Mouse (Mus musculus) adrenal gland, adult 2 months (tissue): ENCODE measurements around the gene Dusp5. TPM values are rescaled to one million over a fixed set of nuclear protein-coding genes. Genes with fewer than 3 reads are reported as not detected.
"Not testable (repeated sequence)": the region's sequence is repeated elsewhere in the genome, so short reads cannot be mapped to it uniquely, and the experiment has no call there.

Experiments
- DNase-seq: peaks from one replicate; pipeline ENCODE4 v3.0.0; 2021
- polyA plus RNA-seq: library from polyadenylated mRNA; depleted of rRNA; stranded (reverse); fragments of >200 nt; gene quantifications from 2 replicates; pipeline ENCODE4 v1.2.3, GENCODE M21; 2012; rRNA removed
- total RNA-seq, 2 experiments: library from RNA; stranded (reverse); gene quantifications; 2 replicates each; pipeline ENCODE4 v1.2.3; 2021

Dusp5 gene
- total and polyA plus RNA-seq, 3 experiments = 4.5 to 15.3 (median 8.8) TPM

DNA sequence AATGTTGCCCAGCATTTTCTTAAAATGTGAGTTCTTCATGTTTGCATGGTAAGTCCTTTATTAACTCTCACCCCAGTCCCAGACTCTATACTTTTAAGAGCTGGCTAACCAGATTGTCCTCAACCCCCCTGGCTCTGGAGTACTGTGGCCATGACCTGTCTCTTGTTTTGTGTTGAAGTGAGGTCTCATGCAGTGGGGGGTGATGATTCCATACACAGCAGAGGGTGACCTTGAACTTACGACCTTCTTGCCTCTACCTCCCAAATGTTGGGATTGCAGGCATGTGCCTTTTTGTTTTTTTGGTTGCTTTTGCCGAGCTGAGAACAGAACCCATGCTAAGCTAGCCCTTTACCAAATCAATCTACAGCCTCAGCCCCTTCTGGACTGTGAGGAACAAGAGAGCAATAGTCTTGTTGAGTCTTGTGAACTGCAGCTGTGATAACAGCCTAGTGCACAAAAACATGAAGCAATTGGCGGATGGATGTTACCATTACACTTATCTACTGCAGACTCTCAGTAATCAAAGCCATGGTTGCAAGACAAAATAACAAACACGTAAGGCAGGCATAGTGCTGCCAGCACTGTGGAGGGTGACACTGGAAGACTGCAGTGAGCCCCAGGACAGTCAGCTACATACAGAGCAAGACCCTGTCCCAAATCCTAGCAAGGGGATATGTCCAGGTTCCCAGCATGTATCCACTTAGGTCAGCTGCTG lies 46.5 kb downstream of the Dusp5 start:
- DNase-seq = no peak

DNA sequence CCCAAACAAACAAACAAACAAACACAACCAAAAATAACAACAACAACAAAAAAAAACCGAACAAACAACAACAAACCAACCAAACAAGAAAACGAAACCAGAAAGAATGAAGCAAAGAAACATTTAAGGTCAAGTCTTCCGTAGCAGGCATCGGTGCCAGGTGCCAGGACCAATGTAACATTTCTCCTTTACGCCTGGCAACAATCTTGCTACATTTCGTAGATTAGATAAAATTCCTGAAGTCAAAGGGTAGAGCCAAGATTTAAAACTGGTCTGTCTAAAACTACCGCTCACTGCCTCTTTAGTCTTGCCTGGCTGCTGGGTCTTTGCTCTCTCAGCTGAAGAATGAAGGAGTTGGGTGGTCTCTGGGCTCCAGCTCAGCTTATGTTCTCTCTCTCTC lies 47.2 kb downstream of the Dusp5 start:
- no peak for DNase-seq

DNA sequence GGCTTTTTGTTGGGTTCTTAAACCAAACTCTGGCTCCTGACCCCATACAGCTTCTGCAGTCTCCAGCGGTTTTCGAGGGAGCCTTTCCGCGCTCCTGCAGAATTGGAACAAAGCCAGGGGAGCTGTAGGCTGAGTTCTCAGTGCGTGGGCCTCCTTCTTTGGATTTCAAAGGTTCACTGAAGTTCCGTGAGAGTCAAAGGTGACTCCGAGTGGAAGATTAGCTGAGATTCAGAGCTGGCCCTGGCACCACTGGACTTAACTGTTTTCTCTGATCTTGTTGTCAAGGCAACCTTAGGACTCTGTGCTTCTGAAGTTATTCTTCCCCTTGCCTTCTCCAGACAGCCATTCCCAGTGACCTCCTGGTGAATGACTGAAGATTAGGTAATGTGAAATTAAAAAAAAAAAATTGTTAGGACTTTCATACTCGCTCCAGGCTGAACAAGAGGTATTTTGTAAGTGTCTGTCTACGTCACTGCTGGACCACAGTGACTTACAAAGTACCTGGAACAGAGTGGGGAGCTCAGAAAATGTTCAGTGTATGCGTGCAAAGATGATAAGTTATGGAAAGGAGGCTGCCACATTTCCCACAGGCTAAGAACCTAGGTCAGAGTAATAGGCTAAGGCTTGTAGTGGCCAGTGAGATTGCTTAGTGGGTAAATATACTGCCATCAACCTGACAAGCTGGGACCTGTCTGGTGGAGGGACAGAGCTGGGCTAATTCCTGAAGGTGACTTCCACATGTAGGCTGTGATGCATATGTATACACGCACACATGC lies 48.3 kb downstream of the Dusp5 start:
- peak; percentile 45 for DNase-seq

DNA sequence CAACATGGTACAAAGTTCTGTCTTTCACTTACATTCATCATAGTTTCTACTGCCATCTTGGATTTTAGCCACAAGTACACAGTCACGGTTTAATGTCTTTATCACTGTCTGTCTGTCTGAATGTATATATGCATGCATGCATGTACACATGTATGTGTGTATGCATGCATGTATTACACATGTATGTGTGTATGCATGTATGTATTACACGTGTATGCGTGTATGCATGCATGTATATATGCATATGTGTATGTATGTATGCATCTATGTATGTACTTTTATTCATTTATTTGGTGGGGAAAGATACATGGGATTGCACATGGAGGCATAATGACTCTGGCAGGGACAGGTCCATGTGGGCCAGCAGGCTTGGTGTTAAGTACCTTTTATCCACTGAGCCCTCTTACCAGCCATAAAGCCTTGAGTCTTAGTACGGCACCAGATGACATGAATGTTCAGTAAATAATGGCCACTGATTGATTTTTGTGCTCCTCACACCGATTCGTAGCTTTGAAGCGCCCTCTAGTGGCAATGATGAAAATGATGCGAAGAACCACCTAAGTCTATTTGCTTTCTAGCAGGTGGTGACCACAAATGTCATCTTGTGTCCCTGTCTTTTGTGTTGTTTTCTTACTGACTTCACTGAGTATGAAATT lies 49.8 kb downstream of the Dusp5 start:
- DNase-seq = peak; percentile 61

DNA sequence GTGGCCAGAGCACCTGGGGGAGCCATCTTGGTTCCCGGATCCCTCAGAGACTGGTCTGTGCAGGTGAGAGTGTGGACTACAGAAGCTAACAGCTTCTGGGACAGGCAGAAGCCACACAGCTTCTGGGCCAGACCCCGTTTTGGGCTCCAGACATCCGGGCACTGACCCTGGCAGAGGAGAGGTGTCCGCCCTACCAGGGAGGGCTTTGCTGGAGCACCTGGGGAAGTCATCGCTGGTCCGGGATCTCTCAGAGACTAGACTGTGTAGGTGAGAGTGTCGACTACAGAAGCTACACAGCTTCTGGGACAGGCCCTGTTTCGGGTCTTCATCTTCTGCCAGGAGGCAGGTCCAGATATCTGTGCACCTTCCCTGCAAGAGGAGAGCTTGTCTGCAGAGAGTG lies 51.4 kb downstream of the Dusp5 start:
- DNase-seq = not testable (repeated sequence)

DNA sequence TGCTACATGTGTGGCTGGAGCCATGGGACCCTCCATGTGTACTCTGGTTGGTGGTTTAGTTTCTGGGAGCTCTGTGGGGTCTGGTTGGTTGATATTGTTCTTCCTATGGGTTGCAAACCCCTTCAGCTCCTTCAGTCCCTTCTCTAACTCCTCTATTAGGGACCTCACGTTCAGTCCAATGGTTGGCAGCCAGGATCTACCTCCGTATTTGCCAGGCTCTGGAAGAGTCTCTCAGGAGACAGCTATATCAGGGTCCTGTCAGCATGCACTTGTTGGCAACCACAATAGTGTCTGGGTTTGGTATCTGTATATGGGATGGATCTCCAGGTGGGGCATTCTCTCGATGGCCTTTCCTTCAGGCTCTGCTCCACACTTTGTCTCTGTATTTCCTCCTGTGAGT lies 58.8 kb downstream of the Dusp5 start:
- not testable (repeated sequence) for DNase-seq

DNA sequence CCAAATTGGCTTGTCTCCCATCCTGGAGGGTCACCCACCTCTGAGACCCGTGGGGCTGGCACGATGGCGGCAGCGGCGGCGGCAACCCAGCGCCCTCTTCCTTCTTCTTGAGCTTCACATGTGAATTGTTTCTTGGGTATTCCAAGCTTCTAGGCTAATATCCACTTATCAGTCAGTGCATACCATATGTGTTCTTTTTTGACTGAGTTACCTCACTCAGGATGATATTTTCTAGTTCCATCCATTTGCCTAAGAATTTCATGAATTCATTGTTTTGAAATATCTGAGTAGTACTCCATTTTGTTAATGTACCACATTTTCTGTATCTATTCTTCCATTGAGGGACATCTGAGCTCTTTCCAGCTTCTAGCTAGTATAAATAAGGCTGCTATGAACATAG lies 60.1 kb downstream of the Dusp5 start, which contains the start of gene Nutf2-ps1:
Gene Nutf2-ps1 (minus strand): TSS at position 101 of the 400 bp plus-strand sequence.
- not testable (repeated sequence) for DNase-seq

Other genes starting within 250 kb of the Dusp5 start
- 10 to 100 TPM; 29.6 to 31.1 TPM for gene Mxi1, start 218.6 kb upstream of the Dusp5 start, total RNA-seq
- gene Mxi1, start 218.6 kb upstream of the Dusp5 start, polyA plus RNA-seq = 15.6 and 17.2 TPM in 2 replicates
- not detected for gene Gm10197, start 157.3 kb upstream of the Dusp5 start, total RNA-seq
- not detected in 2 replicates for gene Gm10197, start 157.3 kb upstream of the Dusp5 start, polyA plus RNA-seq
- gene Smndc1, start 138.5 kb upstream of the Dusp5 start, total RNA-seq = 10 to 100 TPM; 38.1 to 48.6 TPM
- gene Smndc1, start 138.5 kb upstream of the Dusp5 start, polyA plus RNA-seq = 1.2 TPM in 2 replicates
- 10 to 100 TPM; 72.7 to 98.1 TPM for gene Nutf2-ps1, start 60.0 kb downstream of the Dusp5 start, total RNA-seq
- gene Nutf2-ps1, start 60.0 kb downstream of the Dusp5 start, polyA plus RNA-seq = 72.0 and 89.9 TPM in 2 replicates
- gene Smc3, start 71.3 kb downstream of the Dusp5 start, total RNA-seq = 10 to 100 TPM; 28.8 to 32.0 TPM
- gene Smc3, start 71.3 kb downstream of the Dusp5 start, polyA plus RNA-seq = 2.2 and 2.5 TPM in 2 replicates
- gene Rbm20, start 148.2 kb downstream of the Dusp5 start, total RNA-seq = 1 to 10 TPM; 1.2 to 2.0 TPM
- gene Rbm20, start 148.2 kb downstream of the Dusp5 start, polyA plus RNA-seq = 0.49 and 1.0 TPM in 2 replicates